In the genomic region with DNA sequence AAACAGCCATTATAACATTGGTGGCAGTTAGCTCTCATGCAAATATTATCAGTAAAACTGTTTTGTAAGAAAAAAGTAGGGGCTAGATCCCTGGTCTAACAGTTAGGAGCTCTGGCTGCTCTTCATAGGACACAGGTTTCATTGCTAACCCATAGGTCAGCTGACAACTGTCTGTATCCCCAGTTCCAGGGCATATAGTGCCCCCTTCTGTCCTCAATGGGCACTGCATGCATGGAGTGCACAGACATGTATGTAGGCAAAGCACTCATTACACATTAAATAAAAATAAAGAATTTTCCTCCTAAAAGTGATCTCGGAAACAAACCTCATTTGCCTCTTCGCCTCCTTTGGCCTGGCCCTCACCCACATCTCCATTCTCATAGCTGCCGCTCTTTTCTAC, we compare ENCODE assay signal across 8 mouse cellular contexts.
DNase-seq lines count a peak whose midpoint lies in the region; ATAC-seq and TF ChIP-seq lines count a peak whose summit lies in the region.

No protein-coding gene starts in this region.

- 98% methylated on average over 3 of the region's 3 CpGs for WGBS in forebrain, embryonic 13.5 days

- ATAC-seq in forebrain, embryonic 13.5 days = no peak
- no peak for ATAC-seq in erythroid progenitor cell, adult 5-6 weeks (replicated peaks; ENCODE audit: low FRiP score, poor library complexity, severe bottlenecking)

- H3K36me3 ChIP-seq in forebrain, embryonic 13.5 days (ENCODE audit: poor library complexity, severe bottlenecking) = no peaks in the 10 kb centered on the region

- DNase-seq in gastrocnemius, postnatal 10 days = peak; percentile 24
- no peak for DNase-seq in gastrocnemius, adult 18-20 months (ENCODE audit: low spot score)
- peak; percentile 29 for DNase-seq in right cerebral cortex, postnatal 4 days
- DNase-seq in right cerebral cortex, adult 2 months (ENCODE audit: low spot score in 2 of 2) = no peak
- DNase-seq in lung, postnatal 36 days = peak; percentile 48

- no peak for TF ChIP-seq POLR2A in cortical plate, adult 2 months (IDR thresholded peaks at IDR 0.05; ENCODE audit: extremely low read depth, insufficient read depth, low read length)

- H3K27me3 ChIP-seq in forebrain, embryonic 13.5 days = no peaks in the 10 kb centered on the region

- no peak overlapping the region for H3K4me2 ChIP-seq in forebrain, embryonic 13.5 days

- H3K27ac ChIP-seq in cortical plate, adult 2 months (ENCODE audit: insufficient read depth, low read length) = no peak overlapping the region
- H3K27ac ChIP-seq in forebrain, embryonic 13.5 days = no peak overlapping the region

- TF ChIP-seq CTCF in cortical plate, adult 2 months (IDR thresholded peaks at IDR 0.05; ENCODE audit: extremely low read depth, insufficient read depth, low read length) = peak; percentile 31; the same call in 1 of the 2 replicates

- H3K9ac ChIP-seq in forebrain, embryonic 13.5 days = no peak overlapping the region

- no peaks in the 10 kb centered on the region for H3K9me3 ChIP-seq in forebrain, embryonic 13.5 days (replicated peaks)

- H3K4me1 ChIP-seq in cortical plate, adult 2 months (ENCODE audit: control insufficient read depth, insufficient read depth, low read length) = peaks cover 3% of the 10 kb centered on the region; the same call in 1 of the 2 replicates
- peaks cover 14% of the 10 kb centered on the region for H3K4me1 ChIP-seq in forebrain, embryonic 13.5 days

- H3K4me3 ChIP-seq in cortical plate, adult 2 months (ENCODE audit: insufficient read depth, low read length) = no peak overlapping the region
- H3K4me3 ChIP-seq in forebrain, embryonic 13.5 days = no peak overlapping the region

Comparison
In these comparisons a context has a peak if more than half of its experiments do, and no peak if none do; other contexts are left out.
1. DNase-seq: peak in gastrocnemius, postnatal 10 days (single experiment), right cerebral cortex, postnatal 4 days (single experiment) and lung, postnatal 36 days (single experiment); none in gastrocnemius, adult 18-20 months (single experiment) and right cerebral cortex, adult 2 months (0 of 2).